ENCODE assay signal across 10 mouse cellular contexts in genomic region chr19:4492526-4493296, GRCm38 (mm10). TPM values are rescaled to one million over a fixed set of nuclear protein-coding genes. Genes with fewer than 3 reads are reported as not detected.
A peak's percentile ranks its signal among the peaks of the same experiment; 100 is the strongest.
DNase-seq lines count a peak whose midpoint lies in the region; ATAC-seq and TF ChIP-seq lines count a peak whose summit lies in the region.
"Had no signal": no experiment of that assay in that cellular context is flagged by ENCODE, and none has a peak within 500 bp of the region (broad histone marks: within the 10 kb centered on the region; RNA-seq: fewer than 3 reads in every experiment).

No protein-coding gene starts in this region.

- no peak overlapping the region for H3K4me2 ChIP-seq in hindbrain, postnatal 0 days (ENCODE audit: low read depth, low read length)
- no peak overlapping the region for H3K4me2 ChIP-seq in hindbrain, embryonic 11.5 days (replicated peaks; ENCODE audit: low read depth, low read length)

- no peaks in the 10 kb centered on the region for H3K36me3 ChIP-seq in hindbrain, postnatal 0 days (ENCODE audit: insufficient read depth, low read length)
- H3K36me3 ChIP-seq in hindbrain, embryonic 11.5 days (ENCODE audit: control insufficient read depth, insufficient read depth, low read length) = no peaks in the 10 kb centered on the region

- no peak overlapping the region for H3K27ac ChIP-seq in hindbrain, postnatal 0 days
- H3K27ac ChIP-seq in hindbrain, embryonic 11.5 days (ENCODE audit: low read depth, low read length) = no peak overlapping the region

- peaks cover 7% of the 10 kb centered on the region; the same call in 1 of the 2 replicates for H3K4me1 ChIP-seq in hindbrain, postnatal 0 days (ENCODE audit: insufficient read depth, low read length)
- H3K4me1 ChIP-seq in hindbrain, embryonic 11.5 days (replicated peaks; ENCODE audit: control insufficient read depth, insufficient read depth, low read length) = 0 out of 2 replicates have a peak, but pooled peaks cover under 1% of the 10 kb centered on the region

- WGBS in hindbrain, postnatal 0 days = 30% methylated on average over 9 of the region's 9 CpGs
- WGBS in hindbrain, embryonic 11.5 days = 62% methylated on average over 9 of the region's 9 CpGs

- no peak overlapping the region for H3K9ac ChIP-seq in hindbrain, postnatal 0 days (replicated peaks; ENCODE audit: low read length)
- H3K9ac ChIP-seq in hindbrain, embryonic 11.5 days (ENCODE audit: low read depth, low read length) = no peak overlapping the region

- H3K27me3 ChIP-seq in hindbrain, postnatal 0 days (ENCODE audit: insufficient read depth, low read length) = no peaks in the 10 kb centered on the region
- H3K27me3 ChIP-seq in hindbrain, embryonic 11.5 days (ENCODE audit: control insufficient read depth, insufficient read depth, low read length) = no peaks in the 10 kb centered on the region

- no peaks in the 10 kb centered on the region for H3K9me3 ChIP-seq in hindbrain, postnatal 0 days (ENCODE audit: low read length)
- no peaks in the 10 kb centered on the region for H3K9me3 ChIP-seq in hindbrain, embryonic 11.5 days (ENCODE audit: control insufficient read depth, low read length)

- TF ChIP-seq CTCF in hindbrain, postnatal 0 days (IDR thresholded peaks at IDR 0.05; ENCODE audit: low read depth) = no peak

- DNase-seq in hindbrain, postnatal 0 days (ENCODE audit: low spot score) = peak; percentile 72
- no peak for DNase-seq in hindbrain, embryonic 11.5 days (ENCODE audit: low spot score)
- DNase-seq in MN1 (ENCODE audit: low spot score) = peak; percentile 65
- peak; percentile 97 to 98 for DNase-seq in cerebellum, postnatal 10 days
- peak; percentile 82 to 85 for DNase-seq in kidney, adult 8-10 months
- DNase-seq in spleen, postnatal 14 days (ENCODE audit: low spot score in 2 of 2) = no peak

- H3K4me3 ChIP-seq in hindbrain, postnatal 0 days (ENCODE audit: low read length) = no peak overlapping the region
- H3K4me3 ChIP-seq in hindbrain, embryonic 11.5 days (ENCODE audit: low read depth, low read length) = no peak overlapping the region

- ATAC-seq in hindbrain, postnatal 0 days = peak; percentile 70
- ATAC-seq in hindbrain, embryonic 11.5 days (ENCODE audit: low FRiP score) = no peak
- no peak for ATAC-seq in monocyte, adult 5-6 weeks (replicated peaks; ENCODE audit: insufficient number of reproducible peaks, low FRiP score, low TSS enrichment, poor library complexity, severe bottlenecking)
- ATAC-seq in activated CD4-positive, CD25-positive, alpha-beta regulatory T cell, adult 4 months = no peak

RNA-seq across cellular contexts. Expression of gene 2010003K11Rik, which starts 5.7 kb away (rescaled TPM):
- total RNA-seq in hindbrain, postnatal 0 days (2014; rRNA removed) = not detected in 2 replicates
- 0.13 TPM in 1 of 2 replicates, not detected in the other for polyA plus RNA-seq in hindbrain, postnatal 0 days (2015; fragmentation: Nextera tagmentation; extraction: Ambion mirVana)
- not detected in 2 replicates for polyA plus RNA-seq in hindbrain, embryonic 11.5 days (2014; fragmentation: Nextera tagmentation; extraction: Ambion mirVana)
- total RNA-seq in monocyte, adult 5-6 weeks (2017) = not detected in 3 replicates
- polyA plus RNA-seq in activated CD4-positive, CD25-positive, alpha-beta regulatory T cell, adult 4 months (2017; shearing (Covaris generic)) = not detected
- total RNA-seq: layer of hippocampus, postnatal 36 days had no signal
- polyA plus RNA-seq: embryonic facial prominence, embryonic 14.5 days had no signal

RNA-seq across cellular contexts. Expression of gene Syt12, which starts 15.5 kb away (rescaled TPM):
- total RNA-seq in hindbrain, postnatal 0 days (2014; rRNA removed) = 46.2 and 54.5 TPM in 2 replicates
- polyA plus RNA-seq in hindbrain, postnatal 0 days (2015; fragmentation: Nextera tagmentation; extraction: Ambion mirVana) = 9.0 and 9.9 TPM in 2 replicates
- polyA plus RNA-seq in hindbrain, embryonic 11.5 days (2014; fragmentation: Nextera tagmentation; extraction: Ambion mirVana) = 0.91 and 0.99 TPM in 2 replicates
- not detected in 3 replicates for total RNA-seq in monocyte, adult 5-6 weeks (2017)
- polyA plus RNA-seq in activated CD4-positive, CD25-positive, alpha-beta regulatory T cell, adult 4 months (2017; shearing (Covaris generic)) = under 1 TPM in 1 of 2 experiments, not detected in 1; 0.14 TPM

RNA-seq across cellular contexts. Expression of gene Pcx, which starts 17.6 kb away (rescaled TPM):
- 82.6 and 84.0 TPM in 2 replicates for total RNA-seq in hindbrain, postnatal 0 days (2014; rRNA removed)
- 50.5 and 53.6 TPM in 2 replicates for polyA plus RNA-seq in hindbrain, postnatal 0 days (2015; fragmentation: Nextera tagmentation; extraction: Ambion mirVana)
- polyA plus RNA-seq in hindbrain, embryonic 11.5 days (2014; fragmentation: Nextera tagmentation; extraction: Ambion mirVana) = 11.8 and 13.4 TPM in 2 replicates
- 0.58 TPM in 1 of 3 replicates, not detected in the others for total RNA-seq in monocyte, adult 5-6 weeks (2017)
- 1 to 10 TPM; 1.0 to 1.5 TPM for polyA plus RNA-seq in activated CD4-positive, CD25-positive, alpha-beta regulatory T cell, adult 4 months (2017; shearing (Covaris generic))

RNA-seq across cellular contexts. Expression of gene Rhod, which starts 53.5 kb away (rescaled TPM):
- total RNA-seq in hindbrain, postnatal 0 days (2014; rRNA removed) = 3.5 and 7.2 TPM in 2 replicates
- polyA plus RNA-seq in hindbrain, postnatal 0 days (2015; fragmentation: Nextera tagmentation; extraction: Ambion mirVana) = 5.2 and 5.7 TPM in 2 replicates
- 14.0 and 15.2 TPM in 2 replicates for polyA plus RNA-seq in hindbrain, embryonic 11.5 days (2014; fragmentation: Nextera tagmentation; extraction: Ambion mirVana)
- not detected in 3 replicates for total RNA-seq in monocyte, adult 5-6 weeks (2017)
- polyA plus RNA-seq in activated CD4-positive, CD25-positive, alpha-beta regulatory T cell, adult 4 months (2017; shearing (Covaris generic)) = 1 to 10 TPM; 1.9 to 3.2 TPM

Comparison
In these comparisons a context has a peak if more than half of its experiments do, and no peak if none do; other contexts are left out.
1. DNase-seq: peak in hindbrain, postnatal 0 days (single experiment), MN1 (single experiment), cerebellum, postnatal 10 days (2 of 2) and kidney, adult 8-10 months (2 of 2); none in hindbrain, embryonic 11.5 days (single experiment) and spleen, postnatal 14 days (0 of 2).